Mouse (Mus musculus): ENCODE results near the gene Fktn.

DNA sequence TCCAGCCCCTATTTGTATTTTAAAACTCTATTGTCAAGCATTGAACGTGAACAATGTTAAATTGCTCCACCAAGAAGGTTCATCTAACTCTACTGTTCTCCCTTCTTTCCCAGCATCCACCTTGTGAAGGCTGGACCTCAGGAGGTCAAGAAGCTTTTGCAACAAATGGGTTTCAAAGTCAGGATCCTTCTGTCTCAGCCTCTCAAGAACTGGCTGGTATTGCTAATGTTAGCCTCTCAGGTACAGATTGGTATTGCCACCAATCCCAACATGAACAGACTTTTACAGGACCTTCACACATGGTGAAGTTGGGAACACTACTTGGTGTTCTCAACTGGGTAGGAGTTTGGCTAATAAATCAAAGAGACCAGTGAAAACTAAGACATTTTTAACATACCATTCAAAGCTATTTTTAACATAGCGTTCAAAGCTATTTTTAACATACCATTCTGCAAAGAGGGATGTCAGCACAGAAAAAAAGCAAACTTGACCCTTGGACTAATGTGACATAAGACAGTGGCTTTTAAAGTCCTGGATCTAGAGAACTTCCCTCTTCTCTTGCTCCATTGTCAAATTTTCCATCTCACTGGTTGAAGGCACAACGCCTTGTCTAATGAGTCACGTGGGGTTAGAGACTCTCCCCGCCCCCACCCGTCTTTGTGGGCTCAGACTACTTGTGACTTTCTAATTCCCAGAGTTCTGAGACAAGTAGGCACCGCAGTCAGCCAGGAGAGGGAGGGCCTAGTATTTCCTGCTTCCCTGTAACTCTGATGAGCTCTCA lies 85.3 kb downstream of the Fktn start:
- TF ChIP-seq CTCF (IDR thresholded peaks at IDR 0.05; ENCODE audit: extremely low read depth, insufficient read length, insufficient replicate concordance, low read depth, low read length), result no peak
- no peak for TF ChIP-seq POLR2A (IDR thresholded peaks at IDR 0.05; ENCODE audit: low read depth, low read length)

Measured in small intestine, adult 2 months (tissue).